Mouse (Mus musculus) embryonic facial prominence, embryonic 14.5 days (tissue): Measurements from ENCODE around the gene Sgcb. TPM values are rescaled to one million over a fixed set of nuclear protein-coding genes. Genes with fewer than 3 reads are reported as not detected.
A peak's percentile ranks its signal among the peaks of the same experiment; 100 is the strongest.

Experiments used
- ATAC-seq: fragments of 200-750 bp; cut with Nextera tagmentation; 2 replicates; pipeline ENCODE4 v1.8.0; 2017; ENCODE audit warnings: low read depth, moderate number of reproducible peaks, moderate TSS enrichment
- DNase-seq: peaks from one replicate; pipeline ENCODE4 v3.0.0-alpha.2; 2015; ENCODE audit warnings: low spot score
- H3K27ac ChIP-seq: fragments of 300-500 bp; sonication (generic); replicated peaks from 2 replicates; pipeline ENCODE4 v1.5.1; 2014; ENCODE audit warnings: low read depth, mild to moderate bottlenecking, low read length, moderate library complexity
- H3K27me3 ChIP-seq: fragments of 300-500 bp; sonication (generic); replicated peaks from 2 replicates; pipeline ENCODE4 v1.6.1; 2014; ENCODE audit warnings: low read length; ENCODE audit not compliant: control insufficient read depth, insufficient read depth
- H3K36me3 ChIP-seq: fragments of 300-500 bp; sonication (generic); 2 replicates; pipeline ENCODE4 v1.6.1; 2014; ENCODE audit warnings: low read length, mixed read lengths; ENCODE audit not compliant: control insufficient read depth, insufficient read depth
- H3K4me1 ChIP-seq: fragments of 300-500 bp; sonication (generic); 2 replicates; pipeline ENCODE4 v1.6.1; 2014; ENCODE audit warnings: antibody characterized with exemption, low read length; ENCODE audit not compliant: control insufficient read depth, insufficient read depth
- H3K4me2 ChIP-seq: fragments of 300-500 bp; sonication (generic); 2 replicates; pipeline ENCODE4 v1.6.1; 2014; ENCODE audit warnings: low read depth, mild to moderate bottlenecking, low read length, moderate library complexity, mixed read lengths
- H3K4me3 ChIP-seq: fragments of 300-500 bp; sonication (generic); 2 replicates; pipeline ENCODE4 v1.5.1; 2014; ENCODE audit warnings: low read depth, mild to moderate bottlenecking, low read length
- H3K9ac ChIP-seq: fragments of 300-500 bp; sonication (generic); 2 replicates; pipeline ENCODE4 v1.6.1; 2014; ENCODE audit warnings: low read depth, mild to moderate bottlenecking, low read length, moderate library complexity, mixed read lengths
- H3K9me3 ChIP-seq: fragments of 300-500 bp; sonication (generic); 2 replicates; pipeline ENCODE4 v1.6.1; 2016; ENCODE audit warnings: low read length; ENCODE audit not compliant: control insufficient read depth
- WGBS: fragments of 180-500 bp; shearing (Covaris S2); extraction: QIAGEN DNeasy Blood & Tissue Kit; methylation state at CpG from one replicate; pipeline ENCODE4 v1.1.7; 2014; 5-methylcytosine and 5-hydroxymethylcytosine counted together
- polyA plus RNA-seq: library from polyadenylated mRNA; unstranded; fragments of >200 nt; fragmentation: Nextera tagmentation; extraction: Ambion mirVana; gene quantifications from 2 replicates; pipeline ENCODE4 v1.2.1, GENCODE M21; 2014

The Sgcb gene
- 54.3 and 55.3 TPM in 2 replicates for polyA plus RNA-seq

DNA sequence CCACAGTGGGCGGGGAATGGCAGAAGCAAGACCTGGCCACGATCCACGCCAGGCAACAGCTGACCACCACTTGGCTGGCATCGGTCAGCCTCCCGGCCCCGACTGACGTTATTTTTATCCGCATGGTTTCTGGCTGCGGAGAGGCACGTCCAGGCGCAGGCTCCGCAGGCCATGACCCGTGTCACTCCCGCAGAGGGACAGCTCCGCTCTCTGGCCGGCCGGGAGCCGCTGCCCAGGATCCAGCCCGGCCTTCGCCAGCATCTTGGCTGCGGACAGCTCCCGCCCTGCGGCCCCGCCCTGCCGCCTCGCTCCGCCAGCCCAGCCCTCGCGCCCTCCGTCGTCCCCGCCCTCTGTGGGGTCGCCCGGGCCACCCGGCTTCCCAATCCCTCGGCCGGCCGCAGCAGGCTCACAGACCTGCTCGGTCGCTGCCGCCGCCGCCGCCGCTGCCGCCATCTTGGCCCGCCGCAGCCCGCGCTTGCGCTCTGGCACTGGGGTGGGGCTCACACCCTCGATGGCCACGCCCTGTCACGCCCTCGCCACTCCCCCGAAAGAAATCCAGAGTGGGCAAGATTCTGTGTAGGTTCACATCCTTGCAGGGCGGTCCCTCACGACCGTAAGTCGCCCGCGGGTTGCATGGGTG is at the start of gene Sgcb:
TSS of gene Sgcb (minus strand) at position 530 of the 640 bp plus-strand sequence.
- H3K27ac ChIP-seq = peak within 1 kb of the TSS; percentile 61; the same call in 1 of the 2 replicates
- under 1% methylated on average over 26 of the region's 62 CpGs for WGBS
- H3K4me2 ChIP-seq = peak within 1 kb of the TSS; percentile 84
- H3K36me3 ChIP-seq = peaks cover 5% of the 10 kb centered on the region; the same call in 1 of the 2 replicates
- peaks cover 47% of the 10 kb centered on the region for H3K27me3 ChIP-seq
- peak within 1 kb of the TSS; percentile 85 for H3K9ac ChIP-seq
- peaks cover 15% of the 10 kb centered on the region; the same call in 1 of the 2 replicates for H3K4me1 ChIP-seq
- H3K4me3 ChIP-seq = peak within 1 kb of the TSS; percentile 87
- no peaks in the 10 kb centered on the region for H3K9me3 ChIP-seq
- ATAC-seq (peak; percentile 90), DNase-seq (peak; percentile 91)

GRCm38 (mm10) chr5:73694254-73695015 is 46.8 kb upstream of the Sgcb start:
- Histone ChIP-seq H3K27me3 (no peaks in the 10 kb centered on the region), H3K4me2 (no peak overlapping the region), H3K9ac (no peak overlapping the region), H3K36me3 (no peaks in the 10 kb centered on the region), H3K27ac (peak overlapping the region; percentile 69), H3K4me3 (no peak overlapping the region), H3K4me1 (peaks cover 16% of the 10 kb centered on the region), H3K9me3 (no peaks in the 10 kb centered on the region)
- peak; percentile 82 for DNase-seq
- WGBS = 39% methylated on average over 4 of the region's 4 CpGs
- ATAC-seq = peak; percentile 71

GRCm38 (mm10) chr5:73693778-73694177 is 46.2 kb upstream of the Sgcb start:
- Histone ChIP-seq H3K4me1 (peaks cover 19% of the 10 kb centered on the region), H3K9me3 (no peaks in the 10 kb centered on the region), H3K4me3 (no peak overlapping the region), H3K27me3 (no peaks in the 10 kb centered on the region), H3K36me3 (no peaks in the 10 kb centered on the region), H3K9ac (no peak overlapping the region), H3K27ac (peak overlapping the region; percentile 69; the same call in 1 of the 2 replicates), H3K4me2 (no peak overlapping the region)
- 33% methylated on average over 1 of the region's 1 CpGs for WGBS
- ATAC-seq (no peak), DNase-seq (peak; percentile 68)

GRCm38 (mm10) chr5:73691723-73692520 is 44.3 kb upstream of the Sgcb start:
- DNase-seq (no peak), ATAC-seq (no peak; the same call in 1 of the 2 replicates)
- H3K9me3 ChIP-seq = no peaks in the 10 kb centered on the region
- no peak overlapping the region for H3K27ac ChIP-seq
- no peaks in the 10 kb centered on the region for H3K27me3 ChIP-seq
- H3K9ac ChIP-seq = no peak overlapping the region
- no peak overlapping the region for H3K4me3 ChIP-seq
- no peaks in the 10 kb centered on the region for H3K36me3 ChIP-seq
- peaks cover 19% of the 10 kb centered on the region for H3K4me1 ChIP-seq
- no peak overlapping the region for H3K4me2 ChIP-seq
- WGBS = 36% methylated on average over 15 of the region's 15 CpGs

- DNase-seq = peak; percentile 27
- no peak for ATAC-seq
- 49% methylated on average over 2 of the region's 2 CpGs for WGBS
Observed at GRCm38 (mm10) chr5:73690146-73690545, 42.6 kb upstream of the Sgcb start.

DNA sequence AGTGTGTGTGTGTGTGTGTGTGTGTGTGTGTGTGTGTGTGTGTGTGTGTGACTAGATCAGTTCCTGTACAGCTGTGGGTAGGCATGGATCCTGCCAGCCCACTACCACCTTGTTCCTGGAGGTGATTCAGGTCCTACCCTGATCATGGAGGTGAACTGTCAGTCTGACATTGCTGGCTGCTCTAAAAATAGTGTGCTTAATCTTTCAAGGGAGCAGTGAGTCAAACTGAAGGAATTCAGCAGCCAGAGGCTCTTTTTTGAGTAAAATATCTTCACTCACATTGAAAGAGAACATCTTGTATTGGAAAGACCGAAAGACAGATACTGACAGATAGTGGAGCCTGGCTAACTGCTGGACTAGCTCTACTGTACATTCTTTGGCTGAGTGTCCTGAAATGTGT is 41.0 kb upstream of the Sgcb start:
- H3K9me3 ChIP-seq = no peaks in the 10 kb centered on the region
- H3K27me3 ChIP-seq = no peaks in the 10 kb centered on the region
- H3K27ac ChIP-seq = no peak overlapping the region
- no peak for ATAC-seq
- peaks cover 6% of the 10 kb centered on the region; the same call in 1 of the 2 replicates for H3K4me1 ChIP-seq
- no peaks in the 10 kb centered on the region for H3K36me3 ChIP-seq
- no peak for DNase-seq
- WGBS = 61% methylated on average over 1 of the region's 1 CpGs
- H3K4me3 ChIP-seq = no peak overlapping the region
- no peak overlapping the region for H3K9ac ChIP-seq
- H3K4me2 ChIP-seq = no peak overlapping the region

More at GRCm38 (mm10) chr5:73690146-73690545, 42.6 kb upstream of the Sgcb start:
- Histone ChIP-seq H3K4me3 (no peak overlapping the region), H3K9ac (no peak overlapping the region), H3K9me3 (no peaks in the 10 kb centered on the region), H3K36me3 (no peaks in the 10 kb centered on the region), H3K4me2 (no peak overlapping the region), H3K27me3 (no peaks in the 10 kb centered on the region), H3K27ac (no peak overlapping the region), H3K4me1 (peaks cover 19% of the 10 kb centered on the region)

- no peak overlapping the region for H3K4me3 ChIP-seq
- no peak overlapping the region for H3K27ac ChIP-seq
- H3K4me1 ChIP-seq = 0 out of 2 replicates have a peak, but pooled peaks cover 3% of the 10 kb centered on the region
- no peak for ATAC-seq
- H3K36me3 ChIP-seq = no peaks in the 10 kb centered on the region
- H3K9ac ChIP-seq = no peak overlapping the region
- no peak overlapping the region for H3K4me2 ChIP-seq
- 15% methylated on average over 4 of the region's 4 CpGs for WGBS
- peak; percentile 68 for DNase-seq
- H3K9me3 ChIP-seq = no peaks in the 10 kb centered on the region
- no peaks in the 10 kb centered on the region for H3K27me3 ChIP-seq
Observed at GRCm38 (mm10) chr5:73686149-73686548, 38.6 kb upstream of the Sgcb start.

- H3K36me3 ChIP-seq = no peaks in the 10 kb centered on the region
- H3K27me3 ChIP-seq = no peaks in the 10 kb centered on the region
- peak; percentile 48 for DNase-seq
- 54% methylated on average over 9 of the region's 9 CpGs for WGBS
- no peak overlapping the region for H3K4me2 ChIP-seq
- H3K9me3 ChIP-seq = no peaks in the 10 kb centered on the region
- H3K4me3 ChIP-seq = no peak overlapping the region
- H3K4me1 ChIP-seq = no peaks in the 10 kb centered on the region
- no peak for ATAC-seq
- no peak overlapping the region for H3K9ac ChIP-seq
- no peak overlapping the region for H3K27ac ChIP-seq
Observed at GRCm38 (mm10) chr5:73683706-73684409, 36.3 kb upstream of the Sgcb start.
